Mouse (Mus musculus): ENCODE results near the gene Prkag2.

Prkag2 gene

GRCm38 (mm10) chr5:25100516-25101125 is at the start of gene Prkag2:
TSS of gene Prkag2 (minus strand) at chr5:25100642.
- DNase-seq (ENCODE audit: low read depth, low spot score) = peak; percentile 23

GRCm38 (mm10) chr5:25149331-25149965 is 49.0 kb upstream of the Prkag2 start:
- DNase-seq (ENCODE audit: low read depth, low spot score) = no peak

- no peak for DNase-seq (ENCODE audit: low read depth, low spot score)
Observed at GRCm38 (mm10) chr5:25146705-25147104, 46.3 kb upstream of the Prkag2 start.

- no peak for DNase-seq (ENCODE audit: low read depth, low spot score)
Observed at GRCm38 (mm10) chr5:25127865-25128264, 27.4 kb upstream of the Prkag2 start.

- DNase-seq (ENCODE audit: low read depth, low spot score) = no peak
Observed at GRCm38 (mm10) chr5:25125884-25126560, 25.6 kb upstream of the Prkag2 start.

- DNase-seq (ENCODE audit: low read depth, low spot score) = no peak
Observed at GRCm38 (mm10) chr5:25122534-25122933, 22.1 kb upstream of the Prkag2 start.

- DNase-seq (ENCODE audit: low read depth, low spot score) = no peak
Observed at GRCm38 (mm10) chr5:25119148-25119547, 18.7 kb upstream of the Prkag2 start.

- no peak for DNase-seq (ENCODE audit: low read depth, low spot score)
Observed at GRCm38 (mm10) chr5:25115997-25116396, 15.6 kb upstream of the Prkag2 start.

- no peak for DNase-seq (ENCODE audit: low read depth, low spot score)
Observed at GRCm38 (mm10) chr5:25115216-25115615, 14.8 kb upstream of the Prkag2 start.

GRCm38 (mm10) chr5:25114110-25114509 is 13.7 kb upstream of the Prkag2 start:
- no peak for DNase-seq (ENCODE audit: low read depth, low spot score)

GRCm38 (mm10) chr5:25110314-25110713 is 9.9 kb upstream of the Prkag2 start:
- DNase-seq (ENCODE audit: low read depth, low spot score) = no peak

- DNase-seq (ENCODE audit: low read depth, low spot score) = no peak
Observed at GRCm38 (mm10) chr5:25105748-25106147, 5.3 kb upstream of the Prkag2 start.

GRCm38 (mm10) chr5:25101126-25101523 is 683 bp upstream of the Prkag2 start:
- DNase-seq (ENCODE audit: low read depth, low spot score) = peak; percentile 49

GRCm38 (mm10) chr5:25100157-25100515 is 306 bp downstream of the Prkag2 start:
- DNase-seq (ENCODE audit: low read depth, low spot score) = peak; percentile 20

GRCm38 (mm10) chr5:25099367-25100156 is 880 bp downstream of the Prkag2 start:
- peak; percentile 41 for DNase-seq (ENCODE audit: low read depth, low spot score)

- no peak for DNase-seq (ENCODE audit: low read depth, low spot score)
Observed at GRCm38 (mm10) chr5:25097891-25098290, 2.6 kb downstream of the Prkag2 start.

- DNase-seq (ENCODE audit: low read depth, low spot score) = no peak
Observed at GRCm38 (mm10) chr5:25096431-25096830, 4.0 kb downstream of the Prkag2 start.

- no peak for DNase-seq (ENCODE audit: low read depth, low spot score)
Observed at GRCm38 (mm10) chr5:25092630-25093245, 7.7 kb downstream of the Prkag2 start.

- DNase-seq (ENCODE audit: low read depth, low spot score) = no peak
Observed at GRCm38 (mm10) chr5:25089258-25089972, 11.0 kb downstream of the Prkag2 start.

- no peak for DNase-seq (ENCODE audit: low read depth, low spot score)
Observed at GRCm38 (mm10) chr5:25088633-25089032, 11.8 kb downstream of the Prkag2 start.

GRCm38 (mm10) chr5:25088111-25088510 is 12.3 kb downstream of the Prkag2 start:
- no peak for DNase-seq (ENCODE audit: low read depth, low spot score)
